Mouse (Mus musculus) thymus, postnatal 14 days (tissue): ENCODE results near the gene Zfp575.

Source experiments
- DNase-seq: peaks from one replicate; pipeline ENCODE4 v3.0.0; 2021

Gene Zfp575

DNA sequence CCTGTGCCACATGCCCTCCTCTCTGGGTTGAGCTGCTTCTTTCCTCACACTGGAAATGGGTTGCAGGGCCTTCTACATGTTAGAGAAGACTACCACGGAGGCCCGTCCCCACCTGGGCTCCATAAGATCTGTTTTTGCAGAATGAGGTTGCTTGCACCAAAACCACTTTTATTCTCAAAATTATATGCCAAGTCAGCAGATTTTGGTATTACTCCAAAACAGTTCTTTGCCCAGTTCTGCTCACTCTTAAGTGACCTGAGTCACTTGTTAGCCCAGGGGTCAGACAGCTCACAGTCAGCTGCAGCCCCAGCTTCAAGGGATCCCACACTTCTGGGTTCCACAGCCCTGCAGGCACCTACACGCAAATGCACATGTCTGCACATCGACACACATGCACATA is 26.0 kb downstream of the Zfp575 start:
- no peak for DNase-seq

DNA sequence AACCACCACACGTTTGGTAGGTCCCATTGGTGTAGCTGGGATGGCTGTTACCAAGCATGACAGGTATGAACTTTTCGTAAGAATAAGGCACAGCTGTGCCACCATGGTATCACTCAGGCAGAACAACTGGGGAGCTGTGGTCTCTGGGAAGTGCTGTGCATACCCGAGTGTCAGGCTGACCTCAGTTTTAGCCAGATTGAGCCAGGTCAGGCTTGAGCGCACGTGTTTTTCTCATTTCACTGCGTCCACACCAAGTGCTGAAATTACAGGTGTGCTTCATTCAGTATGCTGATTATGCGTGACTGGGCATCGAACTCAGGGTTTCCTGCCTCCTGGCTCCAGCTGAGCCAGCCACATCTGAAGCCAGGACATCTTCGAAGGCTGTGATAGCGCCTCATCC is 31.7 kb downstream of the Zfp575 start:
- no peak for DNase-seq

DNA sequence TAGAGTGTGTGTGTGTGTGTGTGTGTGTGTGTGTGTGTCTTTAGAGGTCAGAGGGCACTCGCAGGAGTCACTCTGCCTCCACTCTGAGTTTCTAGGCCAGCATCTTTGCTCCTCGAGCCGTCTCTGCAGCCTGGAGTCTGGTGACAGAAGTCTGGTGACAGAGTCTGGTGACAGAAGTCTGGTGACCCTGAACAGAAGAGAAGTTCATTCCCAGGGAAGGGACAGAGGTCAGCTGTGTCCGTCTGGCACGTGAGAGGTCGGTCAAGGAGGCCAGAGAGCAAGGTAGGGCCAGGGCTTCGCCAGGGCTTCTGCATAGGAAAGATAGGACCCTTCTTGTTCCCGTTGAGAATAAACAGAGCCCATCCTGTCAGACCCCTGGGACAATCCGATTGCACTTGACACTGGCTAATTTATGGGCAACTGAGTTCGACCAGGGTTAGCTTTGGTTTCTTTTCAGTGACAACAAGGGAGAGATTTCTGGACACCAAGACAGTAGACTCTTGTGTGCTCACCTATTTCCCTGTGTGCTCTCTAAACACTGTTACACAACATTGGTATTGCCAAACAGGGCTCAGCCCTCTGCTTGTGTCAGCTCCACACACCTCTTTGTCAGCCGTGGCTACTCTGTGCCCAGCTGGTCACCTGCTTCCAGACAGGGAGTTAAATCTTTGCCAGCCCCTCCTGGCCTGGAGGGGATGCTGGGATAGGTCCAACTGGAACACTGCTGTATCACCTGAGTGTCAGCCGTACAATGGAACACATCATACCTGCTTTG is 35.3 kb downstream of the Zfp575 start:
- DNase-seq = no peak

DNA sequence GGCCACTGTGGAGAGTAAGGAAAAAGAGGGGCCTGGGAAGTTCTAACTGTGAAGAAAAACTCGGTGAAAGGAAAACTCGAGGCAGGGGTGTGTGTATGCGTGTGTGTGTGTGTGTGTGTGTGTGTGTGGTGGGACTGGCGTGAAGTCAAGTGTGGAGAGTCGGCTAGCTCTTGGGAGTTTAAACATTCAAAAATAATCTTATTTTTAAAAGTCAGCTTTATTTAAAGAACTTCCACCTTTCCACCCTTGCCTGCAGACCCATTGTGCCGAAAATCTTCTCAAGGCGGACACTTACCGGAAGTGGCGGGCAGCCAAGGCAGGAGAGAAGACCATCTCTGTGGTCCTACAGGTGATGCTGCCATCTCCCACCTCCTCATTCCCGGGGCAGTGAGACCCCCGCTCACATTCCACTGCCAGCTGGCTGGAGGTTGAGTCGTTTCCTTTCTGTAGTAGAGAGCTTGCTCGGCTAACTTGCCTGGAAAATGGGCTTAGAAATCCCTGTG is 39.9 kb downstream of the Zfp575 start:
- DNase-seq = no peak

DNA sequence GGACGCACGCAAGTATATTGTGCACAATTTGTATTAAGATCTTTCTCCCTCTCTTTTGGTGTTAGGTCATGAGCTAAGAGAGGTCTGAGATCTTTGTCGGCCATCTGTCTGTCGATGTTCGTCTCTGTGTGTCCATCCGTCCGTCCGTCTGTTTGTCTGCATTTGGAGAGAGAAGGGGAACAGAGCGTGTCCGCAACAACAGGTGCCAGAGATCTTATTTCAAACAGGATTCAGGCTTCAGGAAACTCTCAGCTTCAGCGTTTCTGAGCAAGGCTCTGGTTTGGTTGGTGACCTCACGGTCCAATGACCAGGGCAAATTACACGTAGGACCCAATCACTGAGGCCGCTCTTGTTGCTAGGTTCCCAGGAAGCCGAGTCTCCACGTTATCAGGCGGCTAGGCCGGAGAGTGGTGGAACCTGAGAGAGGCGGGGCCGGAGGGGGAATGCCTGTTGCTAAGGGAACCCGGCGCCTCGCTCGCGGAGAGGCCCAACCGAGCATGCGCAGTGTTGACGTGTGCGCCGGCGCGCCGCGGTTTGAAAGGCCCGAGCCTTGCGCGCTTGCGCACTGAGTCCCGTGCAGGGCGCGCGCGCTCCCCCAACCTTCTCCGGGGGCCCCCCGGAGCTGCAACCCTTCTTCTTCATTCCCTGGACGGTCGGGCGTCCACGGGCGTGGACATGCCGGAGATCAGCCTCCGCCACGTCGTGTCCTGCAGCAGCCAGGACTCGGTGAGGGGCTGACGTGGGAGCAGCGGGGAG is 40.6 kb downstream of the Zfp575 start:
- peak; percentile 98 for DNase-seq

DNA sequence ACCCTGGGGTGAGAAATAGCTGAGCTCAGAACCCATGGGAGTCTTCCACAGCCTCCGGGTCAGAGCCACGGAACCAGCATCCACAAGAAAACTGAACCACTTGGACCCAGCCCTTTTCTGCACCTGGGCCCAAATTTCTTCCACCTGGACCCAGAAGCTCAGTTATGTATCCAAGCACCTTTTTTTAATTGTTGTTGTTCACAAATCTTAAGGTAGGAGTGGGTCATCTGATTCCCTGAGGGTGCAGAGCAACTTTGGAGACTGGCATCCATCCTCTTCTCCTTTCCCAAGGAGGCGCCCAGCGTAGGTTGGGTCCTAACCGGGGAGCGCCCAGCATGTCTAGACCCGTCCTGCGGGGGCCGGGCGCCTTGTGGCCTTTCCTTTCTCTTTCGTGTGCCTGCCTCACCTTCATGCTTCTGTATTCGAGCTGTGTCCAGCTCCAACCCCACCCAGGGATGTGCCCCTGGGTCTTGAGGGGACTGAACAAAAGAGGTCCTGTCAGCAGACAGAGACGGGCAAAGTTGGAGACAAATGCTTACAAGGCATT is 41.3 kb downstream of the Zfp575 start, which contains the start of the genes Pinlyp and Xrcc1:
TSS of gene Pinlyp (minus strand) at position 51 of the 547 bp plus-strand sequence.
TSS of gene Xrcc1 (plus strand) at position 222 of the 547 bp plus-strand sequence.
- peak; percentile 21 for DNase-seq

DNA sequence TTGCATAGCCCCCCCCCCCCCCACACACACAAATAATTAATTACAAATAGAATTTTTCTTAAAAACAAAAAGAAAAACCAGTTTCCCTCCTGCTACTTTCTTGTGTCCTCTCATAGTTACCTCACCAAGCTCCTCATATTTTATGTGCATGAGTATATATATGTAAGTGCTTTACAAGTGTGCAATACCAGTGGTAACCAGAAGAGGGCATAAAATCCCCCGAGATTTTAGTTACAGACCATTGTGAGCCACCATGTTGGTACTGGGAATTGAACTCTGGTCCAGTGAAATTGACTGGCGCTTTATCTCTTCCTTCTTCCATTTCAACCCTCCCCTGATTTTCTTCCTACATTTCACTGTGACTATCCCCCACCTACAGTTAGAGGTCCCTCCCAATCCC is 42.9 kb downstream of the Zfp575 start:
- DNase-seq = no peak

DNA sequence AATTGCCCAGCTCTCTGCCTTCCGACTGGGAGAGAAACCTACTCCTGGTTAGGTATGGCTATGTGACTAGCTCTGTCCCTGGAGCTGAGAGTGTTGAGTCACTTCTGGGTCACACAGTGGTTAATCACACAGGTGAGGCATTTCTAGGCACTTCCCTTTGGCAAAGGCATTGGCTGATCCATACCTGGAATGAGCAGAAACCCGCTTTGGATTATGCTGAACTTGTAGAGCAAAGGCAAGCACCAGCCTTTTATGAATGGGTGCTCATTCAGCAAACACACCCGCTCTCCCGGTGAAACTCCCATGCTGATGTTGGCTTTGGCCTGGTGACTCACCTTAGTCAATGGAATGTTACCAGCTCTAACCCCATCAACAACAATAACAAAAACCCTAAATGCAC is 47.8 kb downstream of the Zfp575 start:
- DNase-seq = no peak

DNA sequence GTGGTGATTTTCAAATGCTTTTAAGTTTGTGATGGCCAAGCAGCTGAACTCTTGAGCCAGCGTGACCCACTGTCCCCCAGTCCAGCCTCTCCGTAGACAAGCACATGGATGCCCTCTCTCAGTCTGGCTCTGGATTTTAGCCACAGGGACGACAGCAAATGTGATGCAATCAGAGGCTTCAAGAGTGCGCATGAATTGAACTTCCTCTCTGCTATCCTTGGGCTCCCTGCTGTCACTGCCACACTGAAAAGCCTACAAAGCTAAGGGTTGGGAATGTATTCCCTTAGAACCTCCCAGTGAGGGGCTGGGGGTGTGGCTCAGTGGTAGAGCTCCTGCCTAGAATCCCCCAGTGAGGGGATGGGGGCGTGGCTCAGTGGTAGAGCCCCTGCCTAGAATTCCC is 48.7 kb downstream of the Zfp575 start:
- no peak for DNase-seq

DNA sequence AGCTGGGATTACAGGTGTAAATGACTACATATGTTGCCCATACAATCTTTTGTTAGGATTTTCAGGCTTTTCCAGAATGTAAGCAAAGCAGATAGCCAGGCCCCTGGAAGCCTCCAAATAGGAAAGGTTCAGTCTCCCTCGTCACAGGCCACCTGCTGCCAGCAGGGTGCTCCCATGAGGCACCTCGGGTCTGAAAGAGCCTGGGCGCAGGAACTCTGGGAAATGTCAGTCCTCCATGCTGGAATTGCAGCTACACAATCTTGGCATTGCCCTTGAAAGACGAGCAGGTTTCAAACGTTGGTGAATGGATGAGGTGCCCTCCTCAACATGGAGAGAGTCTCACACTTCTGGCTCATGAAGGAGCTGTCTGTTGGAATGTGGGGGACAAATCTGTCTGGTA is 49.3 kb downstream of the Zfp575 start:
- no peak for DNase-seq

DNA sequence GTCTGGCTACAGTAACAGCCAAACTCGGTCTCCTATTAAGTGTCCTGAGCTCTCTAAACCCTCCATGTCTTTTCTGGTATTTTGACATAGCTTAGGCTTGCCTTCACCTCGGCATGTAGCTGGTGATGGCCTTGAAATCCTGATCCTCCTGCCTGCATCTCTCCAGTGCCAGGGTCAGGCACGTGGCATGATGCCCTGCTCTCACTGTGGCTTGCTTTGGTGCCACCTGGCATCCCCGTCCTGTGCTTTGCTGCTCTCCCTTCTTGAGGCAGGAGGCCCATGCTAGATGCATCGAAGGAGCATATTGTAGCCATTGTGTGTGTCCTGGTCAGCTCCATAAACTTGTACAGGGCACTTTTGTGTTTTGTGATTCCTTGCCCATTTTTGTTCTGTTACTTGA is 49.9 kb downstream of the Zfp575 start:
- no peak for DNase-seq

DNA sequence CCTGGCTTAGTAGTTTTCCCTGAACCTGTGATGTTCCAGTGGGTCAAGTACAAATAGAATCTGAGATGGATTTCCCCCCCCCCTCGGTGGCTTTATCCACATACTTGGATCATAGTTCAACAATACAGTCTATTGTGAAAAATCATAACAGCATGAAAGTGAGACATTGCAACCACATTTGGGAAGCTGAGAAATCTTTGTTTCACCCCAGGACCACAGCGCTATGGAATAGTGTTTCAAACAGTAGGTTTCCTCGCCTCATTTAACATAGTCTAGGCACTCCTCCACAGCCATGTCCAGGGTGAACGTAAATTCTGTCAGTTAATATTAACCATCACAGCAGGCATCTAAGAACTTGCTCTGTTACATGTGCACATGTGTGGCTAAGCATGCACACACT is 50.4 kb downstream of the Zfp575 start:
- DNase-seq = no peak

DNA sequence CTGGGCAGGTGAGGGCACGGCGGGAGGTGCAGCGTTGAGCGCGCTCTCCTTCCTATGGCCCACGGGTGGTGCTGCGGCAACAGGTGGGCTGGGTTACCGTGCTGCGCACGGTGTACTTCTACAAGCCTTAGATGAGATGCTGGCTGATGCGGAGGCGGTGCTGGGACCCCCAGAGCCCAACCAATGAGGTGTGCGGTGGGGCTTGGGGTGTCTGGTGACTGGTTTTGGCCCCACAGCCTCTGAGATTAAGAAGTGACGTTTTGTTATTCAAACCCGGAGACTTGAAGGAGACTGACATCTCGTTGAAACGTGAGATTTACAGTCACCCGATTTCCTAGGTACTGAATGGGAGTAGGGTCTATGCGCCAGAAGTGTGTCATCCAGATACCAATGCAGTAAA is 53.1 kb downstream of the Zfp575 start:
- no peak for DNase-seq
